Mouse (Mus musculus): ENCODE measurements around the gene Dnm3.

- TF ChIP-seq CTCF (IDR thresholded peaks at IDR 0.05; ENCODE audit: low read depth, low read length) (no peak), EP300 (IDR thresholded peaks at IDR 0.05; ENCODE audit: insufficient read depth, low read depth, low read length) (no peak)
Observed at GRCm38 (mm10) chr1:162240720-162241119, 237.1 kb downstream of the Dnm3 start.
